Mouse (Mus musculus): ENCODE data around the gene Iqcj.

GRCm38 (mm10) chr3:67918634-67919259 is 26.7 kb downstream of the Iqcj start:
- no peak for TF ChIP-seq CTCF (IDR thresholded peaks at IDR 0.05; ENCODE audit: low read depth)
- no peak for TF ChIP-seq EP300 (IDR thresholded peaks at IDR 0.05; ENCODE audit: low read depth)
